Mouse (Mus musculus) CH12.LX (cell line): ENCODE results near the gene Ing4.

Experiments used
- EP300 ChIP-seq: IDR thresholded peaks from 2 replicates; pipeline ENCODE4 v1.6.1; 2011; ENCODE audit warnings: low read length, improper control_type of control experiment
- USF1 ChIP-seq: IDR thresholded peaks from 2 replicates; pipeline ENCODE4 v1.6.1; 2014; ENCODE audit warnings: low read depth, mild to moderate bottlenecking, inconsistent platforms, low read length, improper control_type of control experiment

DNA sequence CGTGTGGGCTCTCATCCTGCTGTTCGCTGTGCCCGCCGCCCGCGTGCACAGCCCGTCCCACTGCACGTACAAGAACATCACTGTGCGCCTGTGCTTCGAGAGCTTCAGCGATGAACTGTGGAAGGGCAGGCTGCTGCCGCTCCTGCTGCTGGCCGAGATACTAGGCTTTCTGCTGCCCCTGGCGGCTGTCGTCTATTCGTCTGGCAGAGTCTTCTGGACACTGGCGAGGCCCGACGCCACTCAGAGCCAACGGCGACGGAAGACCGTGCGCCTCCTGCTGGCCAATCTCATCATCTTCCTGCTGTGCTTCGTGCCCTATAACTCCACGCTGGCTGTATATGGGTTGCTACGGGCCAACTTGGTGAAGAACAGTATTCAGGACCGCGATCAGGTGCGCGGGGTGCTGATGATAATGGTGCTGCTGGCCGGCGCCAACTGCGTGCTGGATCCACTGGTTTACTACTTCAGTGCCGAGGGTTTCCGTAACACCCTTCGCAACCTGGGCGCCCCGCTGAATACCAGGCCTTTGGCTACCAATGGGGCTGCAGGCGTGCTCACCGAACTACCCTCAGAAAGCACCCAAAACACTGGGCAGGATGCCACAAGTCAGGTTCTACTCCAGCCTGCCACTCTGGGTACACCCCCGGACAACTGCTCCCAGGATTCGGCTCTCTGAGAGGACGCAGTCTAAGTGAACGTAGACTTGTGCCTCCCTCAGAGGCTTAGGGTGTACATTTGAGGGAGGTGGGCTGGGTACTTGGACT is 42.4 kb downstream of the Ing4 start:
- TF ChIP-seq EP300 (no peak), USF1 (no peak)
